Mouse (Mus musculus): ENCODE data around the gene Lgalsl.

Lgalsl gene

DNA sequence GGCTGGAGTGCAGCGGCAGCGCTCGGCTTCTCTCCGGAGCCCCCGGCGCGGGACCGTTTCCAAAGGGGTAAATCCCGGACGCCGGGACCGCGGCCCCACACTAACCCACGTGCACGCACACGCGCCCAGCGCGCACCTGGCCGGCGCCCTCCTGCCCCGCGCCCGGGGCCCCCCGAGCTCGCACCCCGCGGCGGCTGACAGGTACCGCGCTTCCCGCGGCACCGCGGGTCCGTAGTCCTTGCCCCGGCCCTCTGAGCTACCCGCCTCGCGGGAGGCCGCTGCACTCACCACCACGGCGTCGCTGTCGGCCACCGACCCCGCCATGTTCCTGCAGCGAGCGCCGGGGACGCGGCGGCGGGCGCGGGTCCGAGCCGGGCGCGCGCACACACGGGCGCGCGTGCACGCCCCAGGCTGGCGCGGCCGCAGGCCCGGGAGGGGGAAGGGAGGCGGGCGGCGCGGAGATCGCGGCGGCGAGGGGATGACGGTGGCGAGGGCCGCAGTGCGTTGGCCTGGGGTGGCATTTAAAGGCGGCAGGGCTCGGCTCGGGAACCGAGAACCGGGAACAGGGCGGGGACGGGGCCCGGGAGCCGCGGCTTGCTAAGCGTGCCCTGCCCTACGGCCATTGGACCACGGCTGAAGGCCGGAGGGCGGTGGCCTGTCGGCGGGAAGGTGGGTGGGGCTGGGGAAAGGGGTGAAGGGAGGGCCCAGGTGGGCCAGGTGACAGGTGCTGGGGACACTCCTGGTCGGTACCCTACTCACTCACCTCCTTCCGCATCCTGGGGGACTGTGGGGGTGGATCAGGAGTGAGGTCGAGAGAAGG is at the start of gene Lgalsl:
Gene Lgalsl, minus strand, starts transcription at position 371 of the 820 bp plus-strand sequence.
- peak; percentile 52 for DNase-seq (ENCODE audit: low read depth)

DNA sequence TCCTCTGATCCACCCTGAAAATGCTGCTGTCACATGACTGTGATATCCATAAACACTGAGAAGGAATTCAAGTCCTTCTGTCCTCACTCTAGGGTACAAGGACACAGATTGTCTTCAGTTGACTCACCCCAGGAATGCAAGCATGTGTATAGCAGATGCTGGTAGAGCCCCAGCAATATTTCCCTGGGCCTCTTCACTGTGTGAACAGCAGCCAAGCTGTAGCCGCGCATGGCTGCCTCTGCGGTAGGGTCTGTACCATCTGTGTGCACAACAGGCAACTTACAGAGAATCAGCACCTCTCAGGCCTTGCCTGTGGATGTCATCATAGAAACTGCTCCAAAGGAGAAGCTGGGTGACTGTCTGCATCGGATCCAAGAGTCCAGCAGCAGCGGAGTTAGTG is 47.8 kb upstream of the Lgalsl start:
- DNase-seq (ENCODE audit: low read depth), result no peak

DNA sequence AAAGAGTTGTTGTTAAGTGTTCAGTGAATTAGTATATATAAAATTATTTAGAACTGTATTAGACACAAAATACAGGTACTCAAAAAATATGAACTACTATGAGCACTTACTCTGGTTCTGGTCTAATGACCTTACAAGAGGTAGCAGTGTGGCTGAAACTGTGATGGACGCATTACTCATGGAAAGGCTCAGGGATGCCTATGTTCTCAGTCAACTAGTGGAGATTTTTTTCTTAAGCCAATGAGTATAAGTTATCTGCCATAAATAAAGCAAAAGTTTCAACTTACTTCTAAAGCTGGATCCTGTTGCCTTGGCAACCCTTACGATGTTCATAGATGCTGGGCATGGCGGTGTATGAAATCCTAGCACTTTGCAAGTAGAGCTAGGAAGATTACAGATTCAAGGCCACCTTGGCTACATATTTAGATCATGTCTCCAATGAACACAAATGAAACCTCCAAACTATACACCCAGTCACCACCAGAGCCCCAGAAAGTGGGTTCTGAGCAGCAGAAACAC is 46.8 kb upstream of the Lgalsl start:
- no peak for DNase-seq (ENCODE audit: low read depth)

DNA sequence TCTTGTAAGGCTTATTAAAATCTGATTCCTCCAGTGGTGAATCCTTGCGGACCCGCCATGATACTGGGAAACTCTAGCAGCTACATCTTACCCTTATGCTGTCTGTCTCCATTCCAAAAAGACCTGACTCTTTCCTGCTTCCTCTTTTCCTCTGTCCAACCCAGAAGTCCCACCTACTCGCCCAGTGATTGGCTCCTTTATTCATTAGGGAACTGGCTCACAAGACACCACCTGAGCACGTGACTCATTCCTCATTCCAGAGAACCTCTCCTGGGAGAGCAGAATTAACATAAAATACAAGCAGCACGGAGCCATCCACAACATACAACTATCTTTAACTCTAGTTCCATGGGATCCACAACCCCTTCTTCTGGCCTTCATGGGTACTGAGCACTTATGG is 42.5 kb upstream of the Lgalsl start:
- no peak for DNase-seq (ENCODE audit: low read depth)

DNA sequence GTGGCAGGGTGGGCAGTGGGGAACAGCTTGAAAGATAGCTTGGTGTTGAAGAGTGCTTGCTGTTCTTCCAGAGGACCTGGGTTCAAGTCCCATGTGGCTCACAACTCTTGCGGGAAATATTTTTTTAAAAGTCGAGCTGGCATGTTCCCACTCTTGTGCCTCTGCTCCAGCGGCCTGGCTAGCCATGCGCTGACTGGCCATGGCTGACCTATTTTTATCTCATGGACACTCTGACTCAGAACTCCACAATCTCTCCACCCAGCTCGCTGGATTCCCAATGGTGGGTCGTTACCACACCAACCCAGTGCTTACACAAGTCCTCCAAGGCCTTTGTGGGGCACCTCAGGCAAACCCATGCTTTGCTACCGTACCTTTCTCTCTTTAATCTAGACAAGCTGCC is 42.1 kb upstream of the Lgalsl start:
- DNase-seq (ENCODE audit: low read depth), result no peak

DNA sequence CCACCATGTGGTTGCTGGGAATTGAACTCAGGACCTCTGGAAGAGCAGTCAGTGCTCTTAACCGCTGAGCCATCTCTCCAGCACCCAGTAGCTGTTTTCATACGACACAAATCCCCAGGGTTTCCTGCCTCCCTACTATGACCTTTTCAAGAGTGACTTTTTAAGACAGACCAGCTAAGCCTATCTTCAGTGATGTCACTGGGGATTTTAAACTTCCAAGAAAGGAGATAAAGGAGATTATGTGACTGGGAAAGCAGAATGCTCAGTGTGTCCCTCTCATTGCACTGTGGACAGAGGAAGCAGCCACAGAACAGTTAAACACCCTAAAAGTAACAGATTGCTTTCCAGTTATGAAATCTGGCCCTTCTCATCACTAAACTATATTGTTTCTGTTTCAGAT is 41.6 kb upstream of the Lgalsl start:
- no peak for DNase-seq (ENCODE audit: low read depth)

DNA sequence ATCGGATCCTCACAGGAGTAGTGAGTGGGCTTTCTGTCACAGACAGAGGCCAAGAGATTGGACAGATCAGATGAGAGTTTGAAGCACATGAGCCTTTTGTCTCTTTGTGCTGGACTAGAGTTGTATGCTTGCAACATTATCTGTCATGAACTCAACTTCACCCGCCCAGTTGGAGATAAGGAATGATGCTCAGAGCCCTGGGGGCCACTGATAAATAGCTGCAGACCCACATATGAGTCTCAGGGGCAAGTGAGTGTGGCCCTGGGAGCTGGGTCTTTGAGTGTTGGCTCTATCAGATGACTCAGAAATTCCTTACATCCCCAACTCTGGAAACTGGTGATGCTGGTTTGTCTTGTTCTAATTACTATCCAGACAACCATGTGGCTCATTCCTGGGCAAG is 39.1 kb upstream of the Lgalsl start:
- DNase-seq (ENCODE audit: low read depth), result no peak

DNA sequence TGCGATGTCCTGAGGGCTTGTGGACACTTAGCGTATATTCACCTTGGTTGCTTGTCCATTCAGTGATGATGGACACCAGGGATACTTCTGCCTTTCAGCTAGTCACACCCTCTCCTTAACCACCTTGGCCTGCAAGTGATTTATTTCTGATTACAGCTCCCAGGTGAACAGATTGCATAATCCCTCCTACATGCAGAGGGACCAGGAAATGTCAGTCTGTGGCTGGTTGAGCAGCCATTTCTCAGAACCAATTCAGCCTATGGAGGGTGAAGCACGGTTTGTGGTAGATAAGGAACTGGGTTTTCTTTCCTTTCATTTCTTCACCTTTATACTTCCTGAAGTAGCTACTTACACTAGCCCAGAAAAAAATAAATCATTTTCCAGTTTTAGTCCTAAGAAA is 34.6 kb upstream of the Lgalsl start:
- DNase-seq (ENCODE audit: low read depth), result no peak

DNA sequence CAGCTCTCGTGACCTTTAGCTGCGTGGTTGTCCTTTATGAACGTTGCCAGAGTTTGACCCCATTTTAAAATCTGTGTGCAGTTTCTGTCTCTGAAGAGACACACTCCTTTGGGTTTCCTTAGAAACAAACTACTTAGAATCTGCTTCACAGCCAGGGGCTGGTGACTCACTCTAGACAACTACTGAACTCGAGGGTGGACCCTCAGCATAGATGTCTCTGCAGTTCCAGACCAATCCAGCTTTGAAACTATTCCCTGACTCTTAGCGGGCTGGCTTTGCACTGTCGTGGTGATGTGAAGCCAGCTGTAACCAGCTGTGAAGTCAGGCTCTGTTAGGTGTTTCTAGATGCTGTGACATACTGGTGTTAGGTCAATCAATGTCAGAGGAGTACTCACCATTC is 33.8 kb upstream of the Lgalsl start:
- DNase-seq (ENCODE audit: low read depth), result no peak

DNA sequence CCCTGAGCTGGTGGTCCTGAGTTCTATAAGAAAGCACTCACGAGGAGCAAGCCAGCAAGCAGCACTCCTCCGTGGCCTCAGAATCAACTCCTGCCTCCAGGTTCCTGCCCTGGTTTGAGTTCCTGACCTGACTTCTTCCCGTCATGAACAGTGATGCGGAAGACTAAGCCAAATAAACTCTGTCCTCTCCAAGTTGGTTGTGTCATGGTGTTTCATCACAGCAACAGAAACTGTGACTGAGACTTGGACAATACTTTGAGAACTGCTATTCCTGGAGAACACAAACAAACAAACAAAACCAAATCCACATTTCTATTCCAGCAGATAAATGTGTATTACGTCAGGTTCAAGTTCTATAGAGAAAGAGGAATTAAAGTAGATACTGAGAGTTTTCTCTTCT is 31.2 kb upstream of the Lgalsl start:
- DNase-seq (ENCODE audit: low read depth), result no peak

DNA sequence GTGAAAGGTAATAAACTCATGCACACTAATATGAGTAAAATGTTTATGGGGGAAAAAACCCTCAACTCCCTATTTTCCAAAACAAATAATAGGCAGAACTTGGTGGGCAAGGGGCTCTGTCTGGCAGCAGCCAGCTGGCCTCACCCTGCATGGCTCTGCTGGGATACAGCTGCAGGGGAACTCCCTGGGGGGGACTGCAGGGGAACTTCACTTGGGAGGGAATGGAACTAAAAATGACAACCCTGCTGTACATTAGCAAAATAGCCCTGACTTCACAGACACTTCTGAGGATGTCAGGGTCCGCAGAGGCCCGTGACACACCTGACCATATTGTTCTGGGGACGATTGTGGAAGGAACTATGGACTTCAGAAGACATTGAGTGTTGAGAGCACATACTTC is 29.5 kb upstream of the Lgalsl start:
- DNase-seq (ENCODE audit: low read depth), result no peak

DNA sequence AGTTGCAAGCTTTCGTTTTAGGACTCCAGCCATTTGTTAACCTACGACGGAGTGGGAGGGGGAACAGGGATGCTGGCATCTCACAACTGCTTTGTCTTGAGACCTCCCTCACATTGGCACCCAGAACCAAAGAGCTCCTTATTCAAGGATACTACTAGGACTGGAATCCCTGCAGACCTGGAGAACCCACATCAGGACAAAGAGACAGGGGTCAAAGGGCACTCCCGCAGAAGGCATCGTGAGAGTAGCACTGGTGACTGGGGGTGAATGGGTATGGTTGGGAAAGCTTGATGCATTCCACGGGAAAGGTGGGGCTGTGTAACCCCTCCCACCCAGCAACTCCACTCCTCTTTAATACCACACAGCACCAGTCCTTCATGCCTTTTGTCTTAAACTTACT is 29.0 kb upstream of the Lgalsl start:
- DNase-seq (ENCODE audit: low read depth), result no peak

DNA sequence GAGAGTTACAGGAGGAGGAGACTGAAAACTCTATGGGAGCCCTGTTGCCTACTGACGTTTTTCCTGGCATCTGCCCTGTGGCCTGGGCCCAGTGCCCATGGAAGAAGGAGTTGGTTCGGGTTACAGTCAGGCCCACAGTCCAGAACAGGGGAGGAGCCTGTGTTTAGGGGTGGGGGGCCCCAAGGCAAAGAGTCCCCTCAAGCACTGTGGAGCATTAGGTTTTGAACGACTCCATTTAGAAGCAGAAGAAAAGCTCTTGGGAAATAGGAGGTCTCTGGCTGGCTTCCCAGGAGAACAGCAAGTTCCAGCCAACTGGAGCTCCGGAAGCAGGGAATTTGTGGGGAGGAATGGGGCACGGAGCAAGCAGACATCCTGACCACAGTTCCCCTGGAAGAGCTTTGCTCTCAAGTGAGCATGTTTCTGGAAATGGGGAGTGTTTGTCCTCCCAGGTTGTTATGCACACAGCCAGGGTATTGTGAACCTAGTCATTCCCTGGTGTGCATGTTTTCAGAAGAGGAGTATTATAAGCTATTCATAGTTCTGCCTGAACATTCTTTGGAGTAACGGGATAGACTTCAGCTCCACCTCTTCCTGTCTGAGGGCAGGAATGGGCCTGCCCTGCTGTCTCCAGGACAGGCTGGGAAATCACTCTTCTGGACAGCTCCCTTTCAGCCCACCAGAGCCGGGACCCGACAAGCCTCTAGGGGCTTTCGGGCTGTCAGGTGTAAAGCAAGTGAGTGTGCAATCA is 28.2 kb upstream of the Lgalsl start:
- no peak for DNase-seq (ENCODE audit: low read depth)

DNA sequence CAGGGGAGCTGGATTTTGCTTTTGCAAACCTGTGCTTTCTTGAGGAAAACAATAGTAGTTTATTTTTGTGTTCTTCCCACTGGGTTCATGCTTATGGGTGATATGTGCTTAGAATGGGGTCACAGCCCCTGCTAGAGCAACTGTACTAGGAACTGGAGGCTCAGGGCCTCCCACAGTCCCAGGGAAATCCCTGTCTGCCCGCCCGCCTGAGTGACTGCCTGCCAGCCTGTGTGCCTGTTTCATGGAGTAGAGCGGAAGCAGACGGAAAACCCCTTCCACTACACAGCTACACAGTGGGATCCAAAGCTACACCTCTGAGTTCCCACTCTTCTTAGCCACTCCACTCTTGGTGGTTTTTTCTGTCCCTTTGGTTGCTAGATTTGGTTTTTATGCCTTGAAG is 27.1 kb upstream of the Lgalsl start:
- DNase-seq (ENCODE audit: low read depth), result no peak

DNA sequence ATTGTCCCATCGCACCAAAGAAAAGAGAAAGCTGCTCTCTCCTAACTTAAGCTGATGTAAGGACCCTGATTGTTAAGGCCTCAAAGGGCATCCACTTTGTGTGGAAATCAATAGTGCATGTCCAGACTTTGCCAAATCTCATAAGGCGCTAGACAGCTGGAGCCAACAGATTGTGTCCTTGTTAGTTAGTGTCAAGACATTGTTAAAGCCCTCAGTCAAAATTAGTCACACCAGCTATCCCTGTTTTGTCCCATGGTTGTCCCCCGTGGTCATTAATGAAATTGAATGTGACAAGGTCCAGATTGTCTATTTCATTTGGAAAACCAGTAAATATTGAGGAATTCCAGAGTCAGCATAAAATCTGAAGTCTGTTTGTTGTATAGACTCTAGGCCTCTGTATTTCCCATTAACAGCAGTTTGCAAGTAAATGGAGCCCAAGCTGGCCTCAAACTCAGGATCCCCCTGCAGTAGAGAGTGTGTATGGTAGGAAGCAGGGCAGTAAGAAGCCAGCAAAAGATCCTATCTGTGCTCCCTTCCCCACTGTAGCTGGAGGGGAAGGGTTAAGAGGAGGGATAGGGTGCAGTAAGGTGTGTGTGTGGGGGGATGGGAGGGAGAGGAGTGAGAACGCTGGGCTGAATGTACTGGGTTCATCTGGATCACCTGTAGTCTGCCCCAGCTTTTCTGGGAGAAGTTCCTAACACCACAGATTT is 23.3 kb upstream of the Lgalsl start:
- DNase-seq (ENCODE audit: low read depth), result no peak

DNA sequence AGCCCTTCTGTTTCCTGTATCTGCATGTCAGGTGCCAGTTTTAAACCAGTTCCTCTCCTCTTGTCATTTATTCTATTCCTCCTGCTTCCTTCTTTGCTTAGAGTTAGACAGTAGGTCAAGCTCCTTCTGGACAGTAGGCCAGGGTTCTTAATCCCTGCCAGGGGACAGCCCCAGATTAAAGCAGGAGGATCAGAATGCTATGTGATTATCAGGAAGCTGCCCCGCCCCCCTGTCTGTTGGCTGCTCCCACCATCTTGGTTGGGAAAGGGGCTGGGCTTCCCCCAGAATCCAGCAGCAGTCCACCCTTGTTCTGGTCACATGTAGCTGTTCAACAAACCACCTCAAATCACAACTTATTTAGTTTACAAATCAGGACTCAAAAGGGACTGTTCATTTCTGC is 19.3 kb upstream of the Lgalsl start:
- DNase-seq (ENCODE audit: low read depth), result no peak

DNA sequence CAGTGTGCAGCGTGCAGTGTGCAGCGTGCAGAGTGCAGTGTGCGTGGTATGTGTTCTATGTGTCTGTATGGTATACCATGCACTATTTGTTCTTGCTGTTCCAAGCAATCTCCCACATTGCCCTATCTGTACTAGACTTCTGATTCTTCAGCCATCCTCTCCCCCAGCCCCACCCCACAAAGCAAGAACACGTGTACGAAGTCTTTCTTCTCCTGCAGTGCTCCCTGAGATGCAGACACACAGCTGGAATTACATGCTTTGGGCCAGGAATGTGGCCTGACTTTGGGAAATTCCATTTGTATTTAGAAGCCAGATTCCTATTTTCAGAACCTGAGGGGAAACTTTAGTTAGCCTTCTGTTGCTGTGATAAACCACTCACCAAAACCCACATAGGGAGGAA is 18.5 kb upstream of the Lgalsl start:
- no peak for DNase-seq (ENCODE audit: low read depth)

DNA sequence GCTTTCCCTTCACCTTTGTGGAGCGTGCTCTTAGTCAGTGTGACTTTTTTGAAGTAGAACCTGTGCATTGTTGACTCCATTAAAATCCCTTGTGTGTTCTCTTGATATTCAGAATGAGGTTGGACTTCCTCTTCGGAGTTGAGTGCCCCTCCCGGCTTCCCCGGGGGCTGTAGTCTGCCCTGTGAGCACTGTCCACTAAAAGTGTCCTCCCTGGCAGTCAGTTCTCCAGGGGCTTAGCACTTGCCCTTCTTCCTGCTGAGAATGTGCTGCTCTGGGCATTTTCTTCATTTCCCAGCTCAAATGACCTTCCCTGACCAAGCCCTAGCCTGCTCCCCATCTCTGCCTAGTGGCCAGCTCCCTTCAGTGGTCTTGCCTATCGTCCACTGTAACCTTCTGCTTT is 6.5 kb upstream of the Lgalsl start:
- DNase-seq (ENCODE audit: low read depth), result no peak

DNA sequence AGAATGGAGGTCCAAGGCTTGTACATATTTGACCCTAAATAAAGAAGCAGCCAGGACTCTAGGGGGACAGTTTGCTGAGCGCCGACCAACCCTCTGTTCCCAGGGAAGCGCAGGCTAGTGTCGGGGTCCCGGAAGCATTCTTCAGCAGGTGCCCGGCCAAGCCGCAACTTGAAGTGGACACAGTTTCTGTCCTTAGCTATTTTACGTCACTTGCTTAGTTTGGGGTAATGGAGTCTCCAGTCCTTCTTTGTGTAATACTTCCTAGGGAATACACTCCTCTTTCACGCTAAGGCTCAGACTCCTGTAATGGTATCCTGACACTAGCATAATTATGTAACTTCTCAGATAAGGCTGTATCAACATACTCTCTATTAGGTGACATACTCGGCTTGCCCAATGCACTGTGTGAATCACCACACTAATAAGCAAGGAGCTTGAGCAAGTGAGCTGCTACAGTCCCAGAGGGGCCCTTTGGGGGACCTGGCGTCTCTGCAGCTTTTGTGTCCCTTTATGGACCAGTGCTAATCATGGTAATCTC is 813 bp upstream of the Lgalsl start:
- peak; percentile 21 for DNase-seq (ENCODE audit: low read depth)

DNA sequence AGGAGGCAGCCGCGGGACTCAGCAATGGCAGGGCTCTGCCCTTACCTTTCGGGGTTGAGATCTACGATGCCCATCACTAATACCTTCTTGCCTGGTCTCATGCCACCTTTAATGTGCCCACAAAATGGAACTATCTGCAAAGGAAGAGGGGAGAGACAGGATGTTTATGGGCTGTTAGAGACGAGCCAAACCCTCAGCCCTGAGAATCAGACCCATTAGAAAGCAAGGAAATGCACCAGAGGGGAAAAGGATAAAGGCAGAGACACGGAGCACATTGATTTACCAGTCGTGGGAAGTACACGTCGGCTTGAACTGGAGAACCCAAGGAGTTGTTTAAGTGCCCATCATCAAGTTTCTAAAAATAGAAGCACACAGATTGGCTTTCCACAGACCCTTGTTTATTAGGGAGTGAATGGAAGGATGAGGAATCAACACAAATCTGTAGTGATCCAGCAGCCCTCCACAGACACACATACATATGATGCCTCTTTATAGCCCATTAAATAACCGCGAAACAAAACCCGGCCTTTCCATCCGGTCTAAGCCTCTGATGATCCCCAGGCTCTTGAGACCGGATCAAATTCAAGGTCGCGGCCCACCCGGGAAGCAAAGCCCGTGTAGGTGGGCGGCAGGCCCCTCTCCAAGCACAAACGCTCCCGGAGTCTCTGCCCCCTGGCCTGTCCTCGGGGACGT is 717 bp downstream of the Lgalsl start:
- DNase-seq (ENCODE audit: low read depth), result peak; percentile 37

DNA sequence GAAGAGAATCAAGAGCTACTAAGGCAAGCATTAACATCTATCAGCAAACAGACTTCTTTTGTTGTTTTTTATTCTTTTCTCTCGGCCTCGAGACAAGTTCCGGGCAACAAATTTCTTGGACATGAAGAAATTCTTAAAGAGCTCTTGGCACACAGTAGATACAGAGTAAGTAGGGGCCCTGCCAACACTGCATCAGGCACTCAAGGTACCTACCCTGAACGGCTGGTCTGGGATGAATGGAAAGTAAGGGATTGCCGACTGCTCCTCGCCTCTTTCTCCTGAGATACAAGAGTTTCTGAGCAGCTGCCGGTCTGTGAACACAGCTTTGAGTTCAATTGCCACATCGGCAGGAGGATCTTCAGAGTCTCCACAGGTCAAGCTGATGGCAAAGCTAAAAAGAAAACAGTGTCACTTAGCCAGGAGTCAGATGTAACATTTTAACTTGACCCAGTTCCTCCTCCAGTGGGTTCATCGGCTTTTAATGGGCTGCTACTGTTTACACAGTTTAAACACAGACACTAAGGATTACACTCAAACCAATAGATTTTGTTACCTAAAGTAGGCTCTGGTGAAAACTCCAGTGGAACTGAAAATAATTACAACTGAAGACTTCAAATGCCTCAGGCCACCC is 1.7 kb downstream of the Lgalsl start:
- DNase-seq (ENCODE audit: low read depth), result no peak

Measured in naive thymus-derived CD4-positive, alpha-beta T cell, adult 2 months (primary cell).